Mouse (Mus musculus) fibroblast of lung, adult 2 months (primary cell): ENCODE measurements at regions not wholly inside any gene's neighbourhood (a gene's known extent, or its start where the extent isn't known, plus 50 kb on each side); places are given as distances from the start of the nearest gene placed in this dataset.

Experiments
- DNase-seq: peaks from one replicate; pipeline ENCODE4 v3.0.0-alpha.2; 2011; ENCODE audit warnings: low read depth

DNA sequence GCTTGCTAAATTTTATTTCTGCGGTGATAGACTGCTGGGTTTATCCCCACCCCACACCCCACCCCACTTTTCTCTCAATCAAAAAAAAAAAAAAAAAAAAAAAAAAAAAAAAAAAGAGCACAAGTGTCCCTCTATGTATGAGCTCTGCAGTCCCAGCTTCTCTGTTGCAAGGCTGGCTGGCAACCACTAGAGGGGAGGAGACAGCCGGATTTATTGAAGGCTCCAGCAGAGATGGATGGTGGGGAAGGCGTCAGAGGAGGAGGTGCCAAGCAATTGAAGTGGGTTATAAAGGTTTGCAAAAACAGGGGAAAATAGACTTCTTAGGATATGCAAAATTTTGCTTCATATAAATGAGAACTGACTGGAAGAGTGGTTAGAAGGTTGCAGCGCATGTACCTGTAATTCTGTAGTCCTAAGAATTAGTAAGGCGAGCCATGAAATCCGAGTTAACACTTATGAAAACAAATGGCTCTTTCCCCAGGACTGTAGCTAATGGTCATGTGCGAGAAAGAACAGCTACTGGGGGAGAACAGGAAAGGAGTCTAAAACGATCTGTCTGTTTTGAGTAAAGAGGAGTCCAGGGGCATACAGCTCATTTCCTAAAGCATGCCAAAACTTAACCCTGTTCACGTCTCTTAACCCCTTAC, 885.1 kb upstream of the Pou3f3 start:
- peak; percentile 19 for DNase-seq

DNA sequence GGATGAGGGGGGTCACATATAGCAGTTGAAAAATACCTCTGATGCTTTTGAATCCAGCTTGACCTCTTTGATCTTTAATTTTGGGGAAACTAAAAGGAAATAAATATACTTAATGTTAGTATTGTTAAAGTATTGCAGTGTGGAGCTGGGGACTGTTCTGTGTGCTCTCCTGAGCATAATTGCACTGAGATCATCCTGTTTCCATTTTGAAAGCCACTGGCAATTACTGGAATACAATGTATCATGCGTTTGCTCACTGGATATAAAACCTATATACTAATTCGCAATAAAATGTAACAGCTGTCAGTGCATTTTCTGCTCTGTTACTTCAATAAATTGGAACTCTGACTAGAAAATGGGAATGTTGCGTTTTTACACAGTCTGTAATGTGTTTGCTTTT, 884.4 kb upstream of the Pou3f3 start:
- DNase-seq: no peak

DNA sequence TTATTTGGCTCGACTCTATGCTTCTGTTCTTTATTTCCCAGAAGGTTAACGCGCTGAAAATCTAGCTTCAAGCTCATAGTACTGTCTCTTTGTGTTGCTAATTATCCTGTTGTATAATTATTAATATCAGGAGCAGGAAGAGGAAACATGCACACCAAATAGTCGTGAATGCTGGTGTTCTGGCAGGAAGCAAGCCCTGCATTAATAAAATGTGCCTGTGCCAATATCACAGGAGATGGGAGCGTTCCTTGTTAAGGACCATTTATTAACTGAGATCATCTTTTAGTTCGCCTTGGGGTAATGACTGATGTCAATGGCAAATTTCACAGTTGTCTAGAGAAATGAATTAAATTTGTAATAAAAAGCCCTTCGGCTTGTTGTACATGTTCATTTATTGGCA, 883.5 kb upstream of the Pou3f3 start:
- DNase-seq: no peak

DNA sequence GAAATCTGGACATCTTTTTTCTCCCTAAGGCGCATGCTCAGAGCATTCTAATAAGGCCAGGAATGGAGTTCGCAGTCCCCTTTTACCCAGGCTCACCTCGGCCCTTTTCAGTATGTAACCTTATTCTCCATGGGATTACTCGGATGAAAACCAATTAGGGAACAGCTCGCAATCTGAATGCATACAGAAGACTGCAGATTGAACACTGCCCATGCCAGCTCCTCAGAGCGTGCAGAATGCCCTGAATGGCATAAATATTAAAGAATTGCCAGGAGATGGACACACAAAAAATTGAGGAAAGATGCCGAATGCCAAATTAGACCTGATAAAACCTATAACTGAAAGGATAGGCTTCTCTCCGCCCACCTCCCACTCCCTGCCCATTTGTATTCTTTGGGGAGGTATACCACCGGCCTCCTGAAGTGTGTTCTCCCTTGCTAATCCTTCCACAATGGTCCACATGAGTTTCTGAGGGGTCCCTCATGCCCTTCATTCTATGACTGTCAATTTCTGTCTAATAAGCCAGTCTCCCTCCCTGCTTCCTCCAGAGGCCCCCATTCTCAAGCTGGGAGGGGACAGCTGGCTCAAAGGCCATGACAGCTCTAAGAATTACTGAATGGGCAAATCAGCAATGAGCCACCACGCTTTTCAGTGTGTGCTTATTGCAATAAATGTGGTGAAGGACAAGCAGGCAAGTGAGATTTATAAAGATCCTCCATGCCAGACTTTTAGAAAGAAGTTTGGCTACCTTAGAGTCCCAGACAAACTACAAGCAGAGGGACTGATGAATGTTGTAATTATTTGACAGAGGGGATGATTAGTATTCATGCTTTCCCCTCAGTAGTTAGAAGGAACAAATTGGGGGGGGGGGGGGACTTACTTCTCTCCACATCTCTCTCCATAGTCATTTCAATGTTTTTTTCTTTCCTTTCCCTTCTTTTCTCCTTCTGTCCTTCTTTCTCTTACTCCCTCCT, 881.2 kb upstream of the Pou3f3 start:
- no peak for DNase-seq

DNA sequence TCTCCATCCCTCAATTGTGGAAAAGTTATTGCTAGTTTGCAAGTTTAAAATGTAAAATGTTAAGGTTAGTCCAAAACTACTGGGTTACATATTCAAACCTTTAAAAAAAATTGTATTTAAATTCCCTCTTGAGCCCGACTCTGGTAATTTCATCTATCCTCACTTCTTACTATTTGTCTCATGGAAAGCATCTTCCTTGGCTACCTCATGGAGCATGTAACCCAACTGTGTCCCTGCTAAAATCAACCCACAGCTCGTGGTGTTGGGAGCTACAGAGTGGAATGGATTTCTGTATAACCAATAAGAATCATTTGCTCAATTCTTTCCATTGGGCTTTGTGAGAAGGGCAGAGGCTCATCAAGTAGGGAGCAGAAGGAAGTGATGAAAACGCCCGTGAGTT, 880.5 kb upstream of the Pou3f3 start:
- no peak for DNase-seq

DNA sequence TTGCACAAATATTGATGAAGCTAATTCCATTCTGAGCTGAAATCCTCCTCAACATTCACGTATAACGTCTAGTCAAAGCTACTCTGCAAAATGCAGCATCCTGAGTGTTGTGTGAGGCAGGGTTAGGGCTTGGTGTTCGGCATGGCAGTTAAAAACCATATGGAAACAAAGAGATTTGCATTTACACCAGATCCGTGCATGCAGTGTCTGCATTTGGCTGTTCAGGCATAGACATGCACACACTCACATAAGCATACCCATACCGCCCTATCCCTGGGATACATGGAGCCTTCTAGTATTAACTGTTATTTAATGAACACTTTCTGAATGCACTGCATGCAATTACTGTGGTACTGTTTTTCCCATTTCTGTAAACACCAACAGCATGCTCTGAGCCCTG, 872.8 kb upstream of the Pou3f3 start:
- no peak for DNase-seq

DNA sequence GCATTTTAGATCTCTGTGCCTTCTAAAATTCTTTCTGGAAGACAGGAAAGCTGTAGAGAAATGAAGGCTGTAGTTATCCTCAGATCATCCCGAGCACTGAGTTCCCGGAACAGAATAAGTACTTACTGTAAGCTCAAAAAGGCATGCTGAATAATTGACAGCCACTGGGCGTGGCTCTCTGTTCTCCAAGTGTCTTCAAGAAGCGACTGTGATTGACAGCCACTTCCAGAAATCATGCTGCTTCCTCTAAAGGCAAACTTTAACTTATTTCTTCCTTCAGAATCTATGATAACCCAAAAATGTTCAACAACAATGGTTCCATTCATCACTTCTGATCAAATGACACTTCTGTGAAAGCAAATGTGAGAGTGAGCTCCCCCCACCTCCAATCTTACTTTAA, 870.3 kb upstream of the Pou3f3 start:
- DNase-seq: no peak

DNA sequence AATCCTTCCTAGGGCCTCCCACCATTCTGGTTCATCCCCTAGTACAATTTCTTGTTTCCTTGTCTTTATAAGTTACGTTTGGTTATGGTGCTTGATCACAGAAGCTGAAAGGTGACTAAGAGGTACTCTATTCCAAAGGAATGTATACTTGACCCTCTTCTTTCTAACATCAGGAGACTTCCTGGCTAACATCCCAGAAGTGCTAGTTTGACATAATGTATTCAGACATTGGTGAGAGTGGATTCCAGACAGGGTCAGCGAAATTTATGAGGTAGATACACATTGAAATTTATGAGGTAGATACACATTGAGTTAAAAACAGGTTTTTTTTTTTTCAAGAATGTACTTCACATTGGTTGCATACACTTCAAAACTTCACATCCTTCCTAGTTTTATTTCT, 863.9 kb upstream of the Pou3f3 start:
- DNase-seq: no peak
